Mouse (Mus musculus) intestine, embryonic 15.5 days (tissue): ENCODE measurements at regions not wholly inside any gene's neighbourhood (a gene's known extent, or its start where the extent isn't known, plus 50 kb on each side); places are given as distances from the start of the nearest gene placed in this dataset.
"Not testable (repeated sequence)": the region's sequence is repeated elsewhere in the genome, so short reads cannot be mapped to it uniquely, and the experiment has no call there.

Experiments
- ATAC-seq: fragments of 200-750 bp; cut with Nextera tagmentation; 2 replicates; pipeline ENCODE4 v1.8.0; 2017; ENCODE audit warnings: moderate TSS enrichment, moderate library complexity
- H3K27ac ChIP-seq: fragments of 300-500 bp; sonication (generic); 2 replicates; pipeline ENCODE4 v1.5.1; 2015; ENCODE audit warnings: mild to moderate bottlenecking, inconsistent platforms
- H3K27me3 ChIP-seq: fragments of 300-500 bp; sonication (generic); replicated peaks from 2 replicates; pipeline ENCODE4 v1.6.1; 2015; ENCODE audit warnings: inconsistent platforms
- H3K36me3 ChIP-seq: fragments of 300-500 bp; sonication (generic); 2 replicates; pipeline ENCODE4 v1.6.1; 2015; ENCODE audit warnings: inconsistent platforms
- H3K4me1 ChIP-seq: fragments of 300-500 bp; sonication (generic); replicated peaks from 2 replicates; pipeline ENCODE4 v1.6.1; 2015; ENCODE audit warnings: inconsistent platforms
- H3K4me2 ChIP-seq: fragments of 300-500 bp; sonication (generic); replicated peaks from 2 replicates; pipeline ENCODE4 v1.6.1; 2015; ENCODE audit warnings: mild to moderate bottlenecking, inconsistent platforms
- H3K4me3 ChIP-seq: fragments of 300-500 bp; sonication (generic); replicated peaks from 2 replicates; pipeline ENCODE4 v1.5.1; 2015; ENCODE audit warnings: inconsistent platforms
- H3K9ac ChIP-seq: fragments of 300-500 bp; sonication (generic); 2 replicates; pipeline ENCODE4 v1.6.1; 2015; ENCODE audit warnings: inconsistent platforms
- H3K9me3 ChIP-seq: fragments of 300-500 bp; sonication (generic); 2 replicates; pipeline ENCODE4 v1.6.1; 2016; ENCODE audit warnings: inconsistent platforms
- WGBS: fragments of 180-500 bp; shearing (Covaris S2); methylation state at CpG from one replicate; pipeline ENCODE4 v1.1.7; 2015; 5-methylcytosine and 5-hydroxymethylcytosine counted together

- Histone ChIP-seq H3K9ac (no peak overlapping the region), H3K27ac (no peak overlapping the region), H3K9me3 (no peaks in the 10 kb centered on the region), H3K27me3 (no peaks in the 10 kb centered on the region), H3K4me3 (no peak overlapping the region), H3K36me3 (no peaks in the 10 kb centered on the region), H3K4me2 (no peak overlapping the region), H3K4me1 (no peaks in the 10 kb centered on the region)
- WGBS, result 76% methylated on average over 13 of the region's 13 CpGs
- no peak for ATAC-seq
Observed at GRCm38 (mm10) chr9:85920745-85921614, 78.8 kb downstream of the Tpbg start.

GRCm38 (mm10) chr9:85925259-85925658 lies 83.1 kb downstream of the Tpbg start:
- no peaks in the 10 kb centered on the region for H3K27me3 ChIP-seq
- H3K9me3 ChIP-seq, result no peaks in the 10 kb centered on the region
- no peaks in the 10 kb centered on the region for H3K4me1 ChIP-seq
- no peak overlapping the region for H3K27ac ChIP-seq
- H3K9ac ChIP-seq, result no peak overlapping the region
- ATAC-seq, result no peak
- no peak overlapping the region for H3K4me2 ChIP-seq
- H3K4me3 ChIP-seq, result no peak overlapping the region
- no peaks in the 10 kb centered on the region for H3K36me3 ChIP-seq
- WGBS, result 83% methylated on average over 1 of the region's 1 CpGs

DNA sequence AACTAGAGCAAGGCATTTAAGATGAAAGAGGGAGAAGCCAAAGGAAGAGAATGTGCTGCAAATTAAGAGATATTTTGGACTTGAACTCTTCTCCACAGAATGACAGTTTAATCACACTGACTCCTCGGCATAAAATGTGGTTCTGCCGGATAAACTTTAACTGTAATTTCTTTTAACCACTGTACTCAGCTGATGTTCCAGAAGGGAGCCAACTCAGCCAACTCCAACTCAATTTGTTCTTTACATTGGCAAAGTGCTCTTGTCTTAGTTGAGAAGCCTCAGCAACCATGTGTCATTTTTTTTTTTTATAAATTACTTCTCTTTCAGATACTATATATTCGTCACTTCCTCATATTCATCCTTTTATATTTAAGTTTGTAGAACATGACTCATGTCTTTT lies 90.0 kb downstream of the Tpbg start:
- H3K27ac ChIP-seq, result no peak overlapping the region
- no peaks in the 10 kb centered on the region for H3K4me1 ChIP-seq
- H3K9me3 ChIP-seq, result no peaks in the 10 kb centered on the region
- H3K36me3 ChIP-seq, result no peaks in the 10 kb centered on the region
- no peak overlapping the region for H3K9ac ChIP-seq
- H3K4me3 ChIP-seq, result no peak overlapping the region
- WGBS, result 78% methylated on average over 3 of the region's 3 CpGs
- ATAC-seq, result no peak
- H3K4me2 ChIP-seq, result no peak overlapping the region
- H3K27me3 ChIP-seq, result no peaks in the 10 kb centered on the region

DNA sequence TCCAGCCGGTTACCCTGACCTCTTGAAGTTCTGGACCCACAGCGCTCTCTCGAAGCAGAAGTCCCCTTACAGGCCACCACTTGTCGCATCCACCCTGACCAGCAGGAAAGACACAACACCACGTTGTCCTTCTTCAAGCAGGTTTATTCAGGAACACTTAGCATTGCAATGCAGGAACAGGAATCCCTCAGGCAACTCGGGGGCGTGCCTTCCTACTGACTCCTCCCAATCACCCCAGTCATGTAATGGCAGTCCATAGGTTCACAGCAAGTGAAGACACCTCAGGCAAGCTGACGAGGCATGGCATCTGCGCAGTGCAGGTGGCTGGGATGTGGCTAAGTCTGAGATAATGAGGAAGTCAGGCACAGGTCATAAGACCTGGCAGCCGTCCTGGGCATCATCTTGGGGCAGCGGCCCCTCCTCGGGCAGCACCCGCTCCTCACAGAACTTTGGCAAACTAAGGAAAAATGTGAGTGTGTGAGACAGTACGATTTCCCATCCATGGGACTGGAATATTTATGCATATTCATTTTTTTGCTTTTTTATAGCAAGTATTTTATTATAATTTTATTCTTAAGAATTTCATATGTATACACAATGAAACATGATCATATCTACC lies 101.0 kb downstream of the Tpbg start:
- H3K4me3 ChIP-seq, result not testable (repeated sequence)
- 89% methylated on average over 14 of the region's 14 CpGs for WGBS

GRCm38 (mm10) chr9:85948495-85949137 lies 106.4 kb downstream of the Tpbg start:
- Histone ChIP-seq H3K4me3 (no peak overlapping the region), H3K9ac (no peak overlapping the region), H3K4me2 (no peak overlapping the region), H3K4me1 (no peaks in the 10 kb centered on the region), H3K36me3 (no peaks in the 10 kb centered on the region), H3K9me3 (no peaks in the 10 kb centered on the region), H3K27ac (no peak overlapping the region), H3K27me3 (no peaks in the 10 kb centered on the region)
- WGBS, result 72% methylated on average over 12 of the region's 12 CpGs
- no peak for ATAC-seq

More for the DNA sequence above, 101.0 kb downstream of the Tpbg start:
- H3K4me2 ChIP-seq, ATAC-seq, H3K27ac ChIP-seq, H3K36me3 ChIP-seq, H3K4me1 ChIP-seq, H3K9me3 ChIP-seq, H3K27me3 ChIP-seq, H3K9ac ChIP-seq: not testable (repeated sequence)

- no peak for ATAC-seq
- no peaks in the 10 kb centered on the region for H3K9me3 ChIP-seq
- H3K27ac ChIP-seq, result no peak overlapping the region
- WGBS, result 85% methylated on average over 2 of the region's 2 CpGs
- H3K36me3 ChIP-seq, result no peaks in the 10 kb centered on the region
- H3K4me1 ChIP-seq, result no peaks in the 10 kb centered on the region
- H3K4me3 ChIP-seq, result no peak overlapping the region
- H3K9ac ChIP-seq, result no peak overlapping the region
- no peak overlapping the region for H3K4me2 ChIP-seq
- H3K27me3 ChIP-seq, result no peaks in the 10 kb centered on the region
Observed at GRCm38 (mm10) chr9:85951777-85952176, 109.6 kb downstream of the Tpbg start.

GRCm38 (mm10) chr9:85970076-85970475 lies 127.9 kb downstream of the Tpbg start:
- WGBS, result 68% methylated on average over 10 of the region's 10 CpGs
- ATAC-seq, result no peak
- Histone ChIP-seq H3K4me3 (no peak overlapping the region), H3K27me3 (no peaks in the 10 kb centered on the region), H3K4me2 (no peak overlapping the region), H3K4me1 (no peaks in the 10 kb centered on the region), H3K36me3 (no peaks in the 10 kb centered on the region), H3K27ac (no peak overlapping the region), H3K9ac (no peak overlapping the region), H3K9me3 (no peaks in the 10 kb centered on the region)

DNA sequence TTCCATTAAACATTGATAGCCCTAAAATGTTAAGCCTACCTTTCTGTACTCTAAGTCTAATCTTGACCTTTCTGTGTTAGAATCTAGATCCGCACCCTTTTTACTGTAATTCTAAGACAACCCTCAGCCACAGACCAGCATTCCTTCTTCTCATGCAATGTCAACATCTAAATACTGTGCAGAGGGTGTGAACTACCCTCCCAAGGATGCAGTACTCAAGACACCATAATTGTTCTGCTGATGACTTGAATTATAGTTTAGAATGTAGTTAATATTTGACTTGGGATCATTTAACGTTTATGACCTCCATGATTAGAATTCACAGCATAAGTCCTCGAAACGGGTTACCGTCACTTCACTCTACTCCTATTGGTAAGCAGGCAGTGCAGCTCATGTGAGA lies 139.2 kb downstream of the Tpbg start:
- Histone ChIP-seq H3K4me1 (no peaks in the 10 kb centered on the region), H3K4me2 (no peak overlapping the region), H3K27ac (no peak overlapping the region), H3K9me3 (no peaks in the 10 kb centered on the region), H3K9ac (no peak overlapping the region), H3K27me3 (no peaks in the 10 kb centered on the region), H3K36me3 (no peaks in the 10 kb centered on the region), H3K4me3 (no peak overlapping the region)
- 67% methylated on average over 5 of the region's 5 CpGs for WGBS
- peak; percentile 56 for ATAC-seq

GRCm38 (mm10) chr9:85983516-85983915 lies 141.3 kb downstream of the Tpbg start:
- not testable (repeated sequence) for H3K4me3 ChIP-seq, H3K9ac ChIP-seq, H3K4me2 ChIP-seq, H3K36me3 ChIP-seq, ATAC-seq, H3K27me3 ChIP-seq, H3K27ac ChIP-seq, H3K9me3 ChIP-seq, H3K4me1 ChIP-seq
- WGBS, result 90% methylated on average over 8 of the region's 8 CpGs

GRCm38 (mm10) chr9:85985671-85986070 lies 143.5 kb downstream of the Tpbg start:
- no peaks in the 10 kb centered on the region for H3K9me3 ChIP-seq
- WGBS, result 25% methylated on average over 5 of the region's 5 CpGs
- H3K36me3 ChIP-seq, result no peaks in the 10 kb centered on the region
- H3K9ac ChIP-seq, result no peak overlapping the region
- H3K27ac ChIP-seq, result no peak overlapping the region
- no peak overlapping the region for H3K4me2 ChIP-seq
- no peaks in the 10 kb centered on the region for H3K27me3 ChIP-seq
- no peak overlapping the region for H3K4me3 ChIP-seq
- peak; percentile 61; the same call in 1 of the 2 replicates for ATAC-seq
- no peaks in the 10 kb centered on the region for H3K4me1 ChIP-seq

DNA sequence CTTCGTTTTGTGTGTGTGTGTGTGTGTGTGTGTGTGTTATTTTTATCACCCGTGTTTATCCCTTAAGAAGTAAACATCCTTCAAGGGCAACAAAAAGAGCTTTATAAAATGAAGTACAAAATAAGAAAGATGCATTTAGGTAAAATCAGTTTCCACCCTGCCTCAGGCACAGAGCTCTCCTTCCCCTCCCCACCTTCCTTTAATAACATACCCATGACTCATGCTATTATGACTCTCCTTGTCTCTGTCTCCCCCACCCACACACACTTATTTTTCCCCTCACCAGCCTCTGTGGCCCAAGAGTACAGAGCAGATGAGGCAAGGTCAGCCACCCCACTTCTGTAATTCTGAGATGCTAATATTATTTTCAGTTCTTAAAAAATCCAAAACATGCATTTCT lies 144.0 kb downstream of the Tpbg start:
- H3K4me1 ChIP-seq, result no peaks in the 10 kb centered on the region
- 30% methylated on average over 2 of the region's 2 CpGs for WGBS
- no peak; the same call in 1 of the 2 replicates for ATAC-seq
- H3K9me3 ChIP-seq, result no peaks in the 10 kb centered on the region
- no peak overlapping the region for H3K27ac ChIP-seq
- H3K4me2 ChIP-seq, result no peak overlapping the region
- H3K4me3 ChIP-seq, result no peak overlapping the region
- H3K9ac ChIP-seq, result no peak overlapping the region
- no peaks in the 10 kb centered on the region for H3K36me3 ChIP-seq
- H3K27me3 ChIP-seq, result no peaks in the 10 kb centered on the region

DNA sequence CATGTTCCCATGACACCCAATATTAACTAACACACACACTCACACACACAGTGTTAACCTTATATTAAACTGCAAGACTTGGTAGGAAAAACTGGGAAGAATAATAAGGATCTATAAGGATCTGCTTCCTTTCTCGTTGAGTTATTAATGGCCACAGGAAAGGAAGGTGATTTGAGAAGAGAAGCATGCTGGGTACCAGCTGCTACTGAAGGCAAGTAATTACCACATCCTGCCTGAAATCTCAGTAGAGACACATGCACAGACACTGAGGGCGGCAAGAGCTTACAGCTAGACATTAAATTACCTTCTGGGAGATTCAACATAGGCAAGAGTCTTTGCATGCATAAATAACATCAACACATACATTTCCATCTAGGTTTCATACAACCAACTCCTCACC lies 160.8 kb downstream of the Tpbg start:
- H3K9me3 ChIP-seq, result no peaks in the 10 kb centered on the region
- H3K4me3 ChIP-seq, result no peak overlapping the region
- no peaks in the 10 kb centered on the region for H3K36me3 ChIP-seq
- no peak overlapping the region for H3K9ac ChIP-seq
- no peak for ATAC-seq
- 51% methylated on average over 2 of the region's 2 CpGs for WGBS
- H3K4me1 ChIP-seq, result no peaks in the 10 kb centered on the region
- no peak overlapping the region for H3K27ac ChIP-seq
- H3K4me2 ChIP-seq, result no peak overlapping the region
- H3K27me3 ChIP-seq, result no peaks in the 10 kb centered on the region
